Mouse (Mus musculus): ENCODE measurements around the gene Pcdh15.

- TF ChIP-seq CTCF (IDR thresholded peaks at IDR 0.05; ENCODE audit: low read depth, low read length) = peak; percentile 67
- TF ChIP-seq POLR2A (IDR thresholded peaks at IDR 0.05; ENCODE audit: borderline replicate concordance, low read depth, low read length) = no peak
These were observed 6.8 kb downstream of the Pcdh15 start for GRCm38 (mm10) chr10:73105893-73106292.

Measured in bone marrow macrophage, adult 2 months (primary cell).